Mouse (Mus musculus): ENCODE results near the gene Dstn.

DNA sequence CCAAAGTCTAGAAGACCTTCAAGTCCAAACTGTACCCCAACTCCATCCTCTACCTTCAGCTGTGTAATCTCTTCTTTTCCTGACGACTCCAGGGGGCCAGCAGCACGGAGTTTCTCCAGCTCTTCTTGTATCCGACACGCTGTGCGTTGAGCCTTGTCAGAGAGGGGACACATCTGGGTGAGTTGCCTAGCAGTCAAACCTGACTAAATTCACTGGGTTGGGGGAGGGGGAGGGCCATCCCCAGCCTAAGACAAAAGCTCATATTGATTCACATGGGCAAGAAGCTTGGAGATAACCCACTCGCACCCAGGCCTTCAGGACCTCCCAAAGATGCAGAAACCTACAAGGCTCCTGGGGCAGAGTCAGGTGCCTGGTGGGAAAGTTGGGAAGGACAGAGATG lies 34.1 kb downstream of the Dstn start:
- TF ChIP-seq CTCF (IDR thresholded peaks at IDR 0.05; ENCODE audit: low read depth, low read length) = no peak
- no peak for TF ChIP-seq POLR2A (IDR thresholded peaks at IDR 0.05; ENCODE audit: borderline replicate concordance, low read depth, low read length)

All from bone marrow macrophage, adult 2 months (primary cell).